Mouse (Mus musculus): ENCODE data around the gene Ubr4. TPM values are rescaled to one million over a fixed set of nuclear protein-coding genes. Genes with fewer than 3 reads are reported as not detected.

Ubr4 gene
- total RNA-seq, 1 experiment, result 199 TPM

DNA sequence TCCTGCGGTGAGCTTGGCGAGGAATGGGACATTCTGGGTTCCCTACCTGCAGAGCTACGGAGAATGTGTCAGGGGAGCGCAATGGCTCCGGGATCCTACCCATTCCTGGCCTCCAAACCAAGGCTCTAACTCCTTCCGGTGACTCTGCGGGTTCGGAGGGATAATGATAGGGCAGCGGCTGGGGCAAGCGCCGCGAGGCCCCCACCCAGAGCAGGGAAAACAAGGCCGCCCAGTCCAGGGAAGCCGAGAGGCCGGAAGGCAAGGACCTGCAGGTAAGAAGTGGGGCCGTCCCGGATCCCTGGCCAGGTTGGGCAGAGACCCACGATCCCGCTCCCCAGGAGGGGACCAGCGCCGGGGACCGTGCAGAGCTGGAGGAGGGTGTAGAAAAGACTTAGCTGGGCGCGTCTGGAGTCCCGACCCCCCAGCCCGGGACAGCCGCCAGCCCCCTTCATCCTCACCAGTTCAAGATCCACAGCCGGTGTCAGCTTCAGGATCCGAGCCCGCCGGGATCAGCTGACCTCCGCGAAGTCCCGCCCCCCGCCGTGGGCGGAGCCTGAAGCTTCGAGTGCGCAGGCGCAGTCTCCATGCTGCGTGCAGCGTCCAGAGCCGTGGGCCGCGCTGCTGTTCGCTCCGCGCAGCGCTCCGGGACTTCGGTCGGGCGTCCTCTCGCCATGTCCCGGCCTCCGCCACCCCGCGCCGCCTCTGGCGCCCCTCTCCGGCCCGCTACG lies 42.1 kb upstream of the Ubr4 start, which contains the start of the genes Pqlc2 and Akr7a5:
Gene Pqlc2 (minus strand): TSS at position 538 of the 728 bp plus-strand sequence.
Gene Akr7a5 (plus strand): TSS at position 574 of the 728 bp plus-strand sequence.
- no peak for TF ChIP-seq ZC3H11A (IDR thresholded peaks at IDR 0.05; ENCODE audit: borderline replicate concordance, low read depth, low read length)
- no peak for TF ChIP-seq CHD2 (IDR thresholded peaks at IDR 0.05; ENCODE audit: low read depth, low read length)
- no peak for TF ChIP-seq ZNF384 (IDR thresholded peaks at IDR 0.05; ENCODE audit: low read depth, low read length)
- no peak for TF ChIP-seq MAFK (IDR thresholded peaks at IDR 0.05; ENCODE audit: insufficient read depth, low read depth, low read length)
- no peak for TF ChIP-seq HCFC1 (IDR thresholded peaks at IDR 0.05; ENCODE audit: borderline replicate concordance, insufficient read depth, low read length)
- H3K9me3 ChIP-seq (ENCODE audit: control insufficient read depth, insufficient read depth, low read depth, low read length), result no peaks in the 10 kb centered on the region
- H3K36me3 ChIP-seq (ENCODE audit: control insufficient read depth, insufficient read depth, low read length, poor library complexity, severe bottlenecking), result peaks cover 10% of the 10 kb centered on the region; the same call in 1 of the 2 replicates
- peak; percentile 87 for DNase-seq (ENCODE audit: low read depth, low spot score)
- peak within 1 kb of the TSS; percentile 85 for H3K9ac ChIP-seq (ENCODE audit: insufficient read depth, low read depth, low read length, poor library complexity, severe bottlenecking)
- peaks cover 0 to 6% of the 10 kb centered on the region in 2 experiments; a peak in 1 of 4 replicates for H3K4me1 ChIP-seq (ENCODE audit: control insufficient read depth in 2 of 2, insufficient read depth in 2 of 2, low read length in 2 of 2, poor library complexity in 1 of 2)
- H3K27ac ChIP-seq (ENCODE audit: insufficient read depth, low read depth, low read length, poor library complexity, severe bottlenecking), result no peak within 1 kb of the TSS
- in situ Hi-C loops (cut with MboI; ENCODE audit: low sequenced_read_pairs in 2 of 2, unreplicated experiment in 2 of 2), result no loop called here
- peak within 1 kb of the TSS; percentile 85 to 89 for H3K4me3 ChIP-seq (ENCODE audit: insufficient read depth in 1 of 2, low read depth in 1 of 2, low read length in 2 of 2, poor library complexity in 1 of 2, severe bottlenecking in 1 of 2)

DNA sequence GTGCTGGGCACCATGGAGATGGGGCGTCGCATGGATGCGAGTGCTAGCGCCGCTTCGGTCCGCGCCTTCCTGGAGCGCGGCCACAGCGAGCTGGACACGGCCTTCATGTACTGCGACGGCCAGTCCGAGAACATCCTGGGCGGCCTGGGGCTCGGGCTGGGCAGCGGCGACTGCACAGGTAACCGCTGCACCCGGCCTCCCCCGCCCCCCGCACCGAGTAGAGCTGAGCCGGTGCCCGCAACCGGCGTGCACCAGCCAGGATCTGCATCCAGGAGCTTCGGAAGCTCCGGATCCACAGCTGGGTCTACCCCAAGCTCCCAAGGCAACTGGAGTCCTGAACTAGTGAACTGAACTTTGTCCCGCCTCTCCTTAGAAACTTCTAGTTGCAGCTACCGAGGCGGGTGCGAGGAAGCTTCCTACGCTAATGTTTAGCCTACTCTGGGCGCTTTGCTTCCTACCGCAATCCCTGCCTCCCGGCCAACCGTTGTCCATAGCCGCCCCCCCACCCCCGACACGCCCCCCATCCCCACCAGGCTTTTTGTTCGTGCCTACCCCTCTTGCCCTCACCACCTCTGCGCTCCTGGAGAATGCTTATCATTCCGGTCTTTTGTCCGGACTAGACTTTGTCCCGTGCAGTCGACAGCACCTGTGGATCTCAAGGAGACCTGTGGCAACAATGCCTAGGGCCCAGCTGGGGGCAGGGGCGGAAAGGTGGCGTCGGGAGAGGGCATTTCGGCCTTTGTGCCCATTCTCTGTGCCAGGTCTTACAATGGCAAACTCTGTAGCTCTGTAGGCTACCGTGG lies 41.3 kb upstream of the Ubr4 start:
- Histone ChIP-seq H3K9ac (ENCODE audit: insufficient read depth, low read depth, low read length, poor library complexity, severe bottlenecking) (peak overlapping the region; percentile 85), H3K27ac (ENCODE audit: insufficient read depth, low read depth, low read length, poor library complexity, severe bottlenecking) (no peak overlapping the region), H3K4me3 (ENCODE audit: insufficient read depth in 1 of 2, low read depth in 1 of 2, low read length in 2 of 2, poor library complexity in 1 of 2, severe bottlenecking in 1 of 2) (peak overlapping the region; percentile 85 to 89), H3K9me3 (ENCODE audit: control insufficient read depth, insufficient read depth, low read depth, low read length) (no peaks in the 10 kb centered on the region), H3K36me3 (ENCODE audit: control insufficient read depth, insufficient read depth, low read length, poor library complexity, severe bottlenecking) (peaks cover 12% of the 10 kb centered on the region; the same call in 1 of the 2 replicates), H3K4me1 (ENCODE audit: control insufficient read depth in 2 of 2, insufficient read depth in 2 of 2, low read length in 2 of 2, poor library complexity in 1 of 2) (peaks cover 0 to 6% of the 10 kb centered on the region in 2 experiments; a peak in 1 of 4 replicates)
- TF ChIP-seq CHD2 (IDR thresholded peaks at IDR 0.05; ENCODE audit: low read depth, low read length), result no peak
- no peak for TF ChIP-seq MAFK (IDR thresholded peaks at IDR 0.05; ENCODE audit: insufficient read depth, low read depth, low read length)
- TF ChIP-seq ZNF384 (IDR thresholded peaks at IDR 0.05; ENCODE audit: low read depth, low read length), result no peak
- no peak for TF ChIP-seq HCFC1 (IDR thresholded peaks at IDR 0.05; ENCODE audit: borderline replicate concordance, insufficient read depth, low read length)
- TF ChIP-seq ZC3H11A (IDR thresholded peaks at IDR 0.05; ENCODE audit: borderline replicate concordance, low read depth, low read length), result no peak
- in situ Hi-C loops (cut with MboI; ENCODE audit: low sequenced_read_pairs in 2 of 2, unreplicated experiment in 2 of 2), result no loop called here
- DNase-seq (ENCODE audit: low read depth, low spot score), result no peak

DNA sequence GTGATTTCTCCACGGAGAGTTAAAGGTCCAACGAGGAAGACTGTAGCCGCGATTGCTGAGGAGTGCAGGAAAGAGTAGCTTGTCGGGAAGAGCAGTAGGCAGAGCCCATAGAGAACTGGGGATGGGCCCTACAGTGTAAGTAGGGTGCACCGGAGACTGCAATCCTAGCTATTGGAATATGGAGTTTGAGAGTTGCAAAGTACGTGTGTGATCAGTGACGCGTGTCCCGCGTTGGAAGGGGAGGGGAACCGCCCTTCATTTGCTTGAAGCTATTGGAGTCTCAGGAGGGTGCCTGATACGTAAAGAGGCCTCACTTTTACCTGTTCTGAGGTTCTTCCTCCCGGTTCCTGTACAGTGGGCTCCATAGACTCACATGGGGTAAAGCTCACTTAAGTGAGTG lies 40.7 kb upstream of the Ubr4 start:
- in situ Hi-C loops (cut with MboI; ENCODE audit: low sequenced_read_pairs in 2 of 2, unreplicated experiment in 2 of 2), result no loop called here
- Histone ChIP-seq H3K4me1 (ENCODE audit: control insufficient read depth in 2 of 2, insufficient read depth in 2 of 2, low read length in 2 of 2, poor library complexity in 1 of 2) (peaks cover 0 to 6% of the 10 kb centered on the region in 2 experiments; a peak in 1 of 4 replicates), H3K36me3 (ENCODE audit: control insufficient read depth, insufficient read depth, low read length, poor library complexity, severe bottlenecking) (peaks cover 12% of the 10 kb centered on the region; the same call in 1 of the 2 replicates), H3K27ac (ENCODE audit: insufficient read depth, low read depth, low read length, poor library complexity, severe bottlenecking) (no peak overlapping the region), H3K9ac (ENCODE audit: insufficient read depth, low read depth, low read length, poor library complexity, severe bottlenecking) (peak overlapping the region; percentile 17; the same call in 1 of the 2 replicates), H3K9me3 (ENCODE audit: control insufficient read depth, insufficient read depth, low read depth, low read length) (no peaks in the 10 kb centered on the region), H3K4me3 (ENCODE audit: insufficient read depth in 1 of 2, low read depth in 1 of 2, low read length in 2 of 2, poor library complexity in 1 of 2, severe bottlenecking in 1 of 2) (peak overlapping the region; percentile 85 to 89)
- no peak for DNase-seq (ENCODE audit: low read depth, low spot score)
- TF ChIP-seq CHD2 (IDR thresholded peaks at IDR 0.05; ENCODE audit: low read depth, low read length), result no peak
- TF ChIP-seq HCFC1 (IDR thresholded peaks at IDR 0.05; ENCODE audit: borderline replicate concordance, insufficient read depth, low read length), result no peak
- no peak for TF ChIP-seq ZC3H11A (IDR thresholded peaks at IDR 0.05; ENCODE audit: borderline replicate concordance, low read depth, low read length)
- TF ChIP-seq MAFK (IDR thresholded peaks at IDR 0.05; ENCODE audit: insufficient read depth, low read depth, low read length), result no peak
- TF ChIP-seq ZNF384 (IDR thresholded peaks at IDR 0.05; ENCODE audit: low read depth, low read length), result no peak

DNA sequence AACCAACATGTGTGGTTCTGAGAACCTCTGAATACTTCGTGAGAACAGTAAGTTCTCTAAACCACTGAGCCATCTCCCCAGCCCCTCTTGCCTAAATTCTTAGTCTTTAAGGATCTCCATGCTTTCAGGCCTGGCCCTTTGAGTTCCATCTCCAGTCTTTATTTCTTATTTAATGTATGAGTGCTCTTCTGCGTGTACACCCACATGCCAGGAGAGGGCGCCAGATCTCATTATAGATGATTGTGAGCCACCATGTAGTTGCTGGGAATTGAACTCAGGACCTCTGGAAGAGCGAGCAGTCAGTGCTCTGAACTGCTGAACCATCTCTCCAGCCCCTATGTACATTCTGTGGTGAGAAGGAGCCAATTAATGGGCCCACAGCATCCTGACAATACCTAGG lies 39.8 kb upstream of the Ubr4 start:
- in situ Hi-C loops (cut with MboI; ENCODE audit: low sequenced_read_pairs in 2 of 2, unreplicated experiment in 2 of 2), result no loop called here
- peaks cover 9% of the 10 kb centered on the region; the same call in 1 of the 2 replicates for H3K36me3 ChIP-seq (ENCODE audit: control insufficient read depth, insufficient read depth, low read length, poor library complexity, severe bottlenecking)
- H3K27ac ChIP-seq (ENCODE audit: insufficient read depth, low read depth, low read length, poor library complexity, severe bottlenecking), result no peak overlapping the region
- no peaks in the 10 kb centered on the region for H3K9me3 ChIP-seq (ENCODE audit: control insufficient read depth, insufficient read depth, low read depth, low read length)
- H3K4me1 ChIP-seq (ENCODE audit: control insufficient read depth in 2 of 2, insufficient read depth in 2 of 2, low read length in 2 of 2, poor library complexity in 1 of 2), result peaks cover 0 to 8% of the 10 kb centered on the region in 2 experiments; a peak in 1 of 4 replicates
- no peak overlapping the region for H3K9ac ChIP-seq (ENCODE audit: insufficient read depth, low read depth, low read length, poor library complexity, severe bottlenecking)
- TF ChIP-seq HCFC1 (IDR thresholded peaks at IDR 0.05; ENCODE audit: borderline replicate concordance, insufficient read depth, low read length), result no peak
- TF ChIP-seq MAFK (IDR thresholded peaks at IDR 0.05; ENCODE audit: insufficient read depth, low read depth, low read length), result no peak
- no peak for TF ChIP-seq ZC3H11A (IDR thresholded peaks at IDR 0.05; ENCODE audit: borderline replicate concordance, low read depth, low read length)
- TF ChIP-seq CHD2 (IDR thresholded peaks at IDR 0.05; ENCODE audit: low read depth, low read length), result no peak
- TF ChIP-seq ZNF384 (IDR thresholded peaks at IDR 0.05; ENCODE audit: low read depth, low read length), result no peak
- no peak for DNase-seq (ENCODE audit: low read depth, low spot score)
- H3K4me3 ChIP-seq (ENCODE audit: insufficient read depth in 1 of 2, low read depth in 1 of 2, low read length in 2 of 2, poor library complexity in 1 of 2, severe bottlenecking in 1 of 2), result no peak overlapping the region

All from ES-E14 (cell line).